In the genomic region with DNA sequence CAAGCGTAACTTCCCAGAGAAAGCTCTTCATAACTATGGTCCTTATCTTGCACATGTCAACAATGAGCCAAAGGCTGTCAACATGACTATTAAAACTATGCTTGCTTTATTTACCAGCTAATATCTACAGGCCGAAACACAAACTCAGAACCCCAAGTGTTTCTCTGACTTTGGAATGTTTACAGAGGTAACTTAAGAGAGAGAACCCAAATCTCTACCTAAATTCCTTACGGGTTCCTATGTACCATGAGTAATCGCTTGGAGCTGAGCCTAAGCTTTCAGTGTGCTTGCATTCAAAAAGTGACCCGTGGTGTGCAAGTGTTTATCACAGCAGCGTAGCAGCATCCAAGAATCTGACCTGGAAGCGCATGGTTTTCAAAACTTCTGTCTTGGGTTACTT, we compare ENCODE assay signal across 15 mouse cellular contexts.
"Had no signal": no experiment of that assay in that cellular context is flagged by ENCODE, and none has a peak within 500 bp of the region (broad histone marks: within the 10 kb centered on the region; RNA-seq: fewer than 3 reads in every experiment).

No protein-coding gene starts in this region.

- H3K9me3 ChIP-seq: liver, embryonic 13.5 days; liver, embryonic 15.5 days; megakaryocyte, embryonic 14.5 days; midbrain, embryonic 13.5 days; midbrain, embryonic 15.5 days; neural tube, embryonic 12.5 days; stomach, embryonic 15.5 days had no signal

- DNase-seq: liver, embryonic 13.5 days; liver, postnatal 0 days; lung, embryonic 14.5 days; right cerebral cortex, postnatal 14 days; thymus, adult 2 months; thymus, postnatal 25 days had no signal

- H3K4me2 ChIP-seq: liver, embryonic 13.5 days; liver, embryonic 15.5 days; lung, embryonic 14.5 days; midbrain, embryonic 11.5 days; midbrain, embryonic 13.5 days; midbrain, embryonic 15.5 days; neural tube, embryonic 12.5 days; stomach, embryonic 15.5 days had no signal

- H3K27me3 ChIP-seq: liver, embryonic 13.5 days; liver, embryonic 15.5 days; megakaryocyte, embryonic 14.5 days; midbrain, embryonic 13.5 days; midbrain, embryonic 15.5 days; neural tube, embryonic 12.5 days; stomach, embryonic 15.5 days had no signal

- ATAC-seq: liver, postnatal 0 days; midbrain, embryonic 13.5 days; midbrain, embryonic 15.5 days had no signal

- H3K36me3 ChIP-seq: liver, embryonic 13.5 days; liver, embryonic 15.5 days; midbrain, embryonic 13.5 days; midbrain, embryonic 15.5 days; neural tube, embryonic 12.5 days; stomach, embryonic 15.5 days had no signal

- H3K27ac ChIP-seq: liver, embryonic 13.5 days; liver, embryonic 15.5 days; macrophage; midbrain, embryonic 13.5 days; midbrain, embryonic 15.5 days; neural tube, embryonic 12.5 days; stomach, embryonic 15.5 days; stomach, postnatal 0 days had no signal

- H3K9ac ChIP-seq: liver, embryonic 13.5 days; liver, embryonic 15.5 days; liver, postnatal 0 days; lung, embryonic 14.5 days; midbrain, embryonic 13.5 days; midbrain, embryonic 15.5 days; neural tube, embryonic 12.5 days; stomach, embryonic 15.5 days had no signal

- H3K4me3 ChIP-seq: liver, embryonic 13.5 days; liver, embryonic 15.5 days; megakaryocyte, embryonic 14.5 days; midbrain, embryonic 13.5 days; midbrain, embryonic 15.5 days; neural tube, embryonic 12.5 days; stomach, embryonic 15.5 days had no signal
